Mouse (Mus musculus): ENCODE data around the gene Hist1h2bl. TPM values are rescaled to one million over a fixed set of nuclear protein-coding genes. Genes with fewer than 3 reads are reported as not detected.

Gene Hist1h2bl
- polyA plus RNA-seq, 1 experiment from 2014 or later = 2.1 TPM

DNA sequence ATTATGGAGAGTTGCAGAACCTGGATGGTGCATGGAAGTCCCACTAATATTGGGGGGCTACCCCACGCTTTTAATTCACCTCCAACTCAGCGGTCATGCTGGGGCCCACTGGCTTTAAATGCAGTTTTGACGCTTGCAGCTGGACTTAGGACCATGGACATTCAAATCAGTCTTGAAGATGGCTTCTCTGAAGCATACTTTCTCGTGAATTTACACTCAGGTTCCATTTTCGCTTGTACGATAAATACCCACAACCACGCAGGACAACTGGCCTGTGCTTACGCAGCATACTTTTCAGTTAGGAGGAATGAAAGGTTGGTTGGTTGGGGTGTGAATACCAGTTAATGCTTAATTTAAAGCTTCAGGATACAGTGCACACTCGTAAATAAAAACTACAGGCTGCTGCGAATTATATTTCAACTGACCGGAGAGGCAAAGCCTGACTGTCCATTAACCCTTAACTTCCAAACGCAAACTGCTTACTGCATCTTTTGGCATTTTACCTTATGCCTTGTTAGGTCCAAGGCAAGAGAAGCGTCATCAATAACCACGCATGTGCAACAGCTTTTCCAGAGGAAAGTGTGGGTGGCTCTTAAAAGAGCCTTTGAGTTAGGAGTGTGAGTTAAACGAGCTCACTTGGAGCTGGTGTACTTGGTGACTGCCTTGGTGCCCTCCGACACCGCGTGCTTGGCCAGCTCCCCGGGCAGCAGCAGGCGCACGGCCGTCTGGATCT is 646 bp downstream of the Hist1h2bl start:
- no peak for TF ChIP-seq CTCF (IDR thresholded peaks at IDR 0.05; ENCODE audit: low read depth)
- peak overlapping the region; percentile 39 for H3K4me3 ChIP-seq (replicated peaks; ENCODE audit: low read depth, low read length)
- no peaks in the 10 kb centered on the region for H3K9me3 ChIP-seq (replicated peaks; ENCODE audit: low read length)
- peaks cover 15% of the 10 kb centered on the region; the same call in 1 of the 2 replicates for H3K4me1 ChIP-seq (replicated peaks; ENCODE audit: insufficient read depth, low read length)
- H3K9ac ChIP-seq (ENCODE audit: low read depth, low read length) = peak overlapping the region; percentile 59; the same call in 1 of the 2 replicates
- ATAC-seq (replicated peaks; ENCODE audit: low FRiP score, low read depth) (no peak), DNase-seq (ENCODE audit: low spot score) (peak; percentile 40)
- H3K4me2 ChIP-seq (ENCODE audit: low read length) = peak overlapping the region; percentile 72
- H3K36me3 ChIP-seq (ENCODE audit: insufficient read depth, low read length) = no peaks in the 10 kb centered on the region
- H3K27ac ChIP-seq = peak overlapping the region; percentile 92
- no peaks in the 10 kb centered on the region for H3K27me3 ChIP-seq (ENCODE audit: insufficient read depth, low read length)
- WGBS = under 1% methylated on average over 22 of the region's 22 CpGs

DNA sequence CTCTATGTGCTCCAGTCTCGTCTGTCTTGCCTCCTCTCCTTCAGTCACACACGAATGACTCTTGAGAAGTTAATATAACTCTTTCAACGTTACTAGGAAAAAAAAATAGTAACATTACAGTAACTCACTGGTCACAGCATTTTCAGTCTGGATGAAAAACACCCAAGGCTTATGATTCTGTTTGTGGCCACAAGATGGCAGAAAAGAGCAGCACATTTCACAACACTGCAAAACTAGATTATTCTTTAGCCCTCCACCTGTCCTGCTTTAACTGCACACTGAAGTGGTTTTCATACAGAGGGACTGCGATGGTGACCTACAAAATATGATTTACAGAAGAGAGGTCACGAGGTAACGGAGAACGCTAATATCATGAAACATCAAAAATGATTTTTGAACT is 1.2 kb downstream of the Hist1h2bl start:
- H3K9me3 ChIP-seq (replicated peaks; ENCODE audit: low read length) = no peaks in the 10 kb centered on the region
- peaks cover 15% of the 10 kb centered on the region; the same call in 1 of the 2 replicates for H3K4me1 ChIP-seq (replicated peaks; ENCODE audit: insufficient read depth, low read length)
- no peaks in the 10 kb centered on the region for H3K36me3 ChIP-seq (ENCODE audit: insufficient read depth, low read length)
- DNase-seq (ENCODE audit: low spot score) = peak; percentile 91
- no peak overlapping the region for H3K27ac ChIP-seq
- H3K27me3 ChIP-seq (ENCODE audit: insufficient read depth, low read length) = no peaks in the 10 kb centered on the region
- peak overlapping the region; percentile 59; the same call in 1 of the 2 replicates for H3K9ac ChIP-seq (ENCODE audit: low read depth, low read length)
- ATAC-seq (replicated peaks; ENCODE audit: low FRiP score, low read depth) = no peak
- peak overlapping the region; percentile 39 for H3K4me3 ChIP-seq (replicated peaks; ENCODE audit: low read depth, low read length)
- peak overlapping the region; percentile 72 for H3K4me2 ChIP-seq (ENCODE audit: low read length)
- WGBS = 0% methylated on average over 7 of the region's 7 CpGs
- TF ChIP-seq CTCF (IDR thresholded peaks at IDR 0.05; ENCODE audit: low read depth) = peak; percentile 94

DNA sequence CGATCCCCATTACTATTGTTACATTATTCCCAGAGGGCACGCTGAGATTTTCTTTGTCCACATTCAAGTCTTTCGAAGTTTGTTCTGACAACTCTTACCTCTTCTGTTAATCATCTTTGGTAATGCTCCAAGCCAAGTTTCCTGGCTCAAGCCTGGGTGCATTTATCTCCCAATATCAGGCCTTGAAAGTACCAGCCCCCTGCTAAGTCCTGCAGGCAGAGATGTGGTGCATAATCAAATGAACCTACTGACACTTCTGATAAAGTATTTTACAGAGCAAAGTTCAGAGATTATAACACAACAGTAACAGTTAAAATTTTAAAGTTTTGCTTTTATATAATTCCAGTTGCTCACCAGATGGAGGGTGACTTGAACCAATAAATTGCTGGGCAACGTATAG is 4.2 kb downstream of the Hist1h2bl start:
- no peak overlapping the region for H3K27ac ChIP-seq
- no peaks in the 10 kb centered on the region for H3K9me3 ChIP-seq (replicated peaks; ENCODE audit: low read length)
- no peaks in the 10 kb centered on the region for H3K27me3 ChIP-seq (ENCODE audit: insufficient read depth, low read length)
- WGBS = 33% methylated on average over 4 of the region's 4 CpGs
- TF ChIP-seq CTCF (IDR thresholded peaks at IDR 0.05; ENCODE audit: low read depth) = no peak
- no peaks in the 10 kb centered on the region for H3K36me3 ChIP-seq (ENCODE audit: insufficient read depth, low read length)
- H3K4me1 ChIP-seq (replicated peaks; ENCODE audit: insufficient read depth, low read length) = peaks cover 3% of the 10 kb centered on the region; the same call in 1 of the 2 replicates
- H3K4me2 ChIP-seq (ENCODE audit: low read length) = peak overlapping the region; percentile 78
- ATAC-seq (replicated peaks; ENCODE audit: low FRiP score, low read depth) = no peak
- H3K9ac ChIP-seq (ENCODE audit: low read depth, low read length) = no peak overlapping the region
- no peak for DNase-seq (ENCODE audit: low spot score)
- peak overlapping the region; percentile 39; the same call in 1 of the 2 replicates for H3K4me3 ChIP-seq (replicated peaks; ENCODE audit: low read depth, low read length)

DNA sequence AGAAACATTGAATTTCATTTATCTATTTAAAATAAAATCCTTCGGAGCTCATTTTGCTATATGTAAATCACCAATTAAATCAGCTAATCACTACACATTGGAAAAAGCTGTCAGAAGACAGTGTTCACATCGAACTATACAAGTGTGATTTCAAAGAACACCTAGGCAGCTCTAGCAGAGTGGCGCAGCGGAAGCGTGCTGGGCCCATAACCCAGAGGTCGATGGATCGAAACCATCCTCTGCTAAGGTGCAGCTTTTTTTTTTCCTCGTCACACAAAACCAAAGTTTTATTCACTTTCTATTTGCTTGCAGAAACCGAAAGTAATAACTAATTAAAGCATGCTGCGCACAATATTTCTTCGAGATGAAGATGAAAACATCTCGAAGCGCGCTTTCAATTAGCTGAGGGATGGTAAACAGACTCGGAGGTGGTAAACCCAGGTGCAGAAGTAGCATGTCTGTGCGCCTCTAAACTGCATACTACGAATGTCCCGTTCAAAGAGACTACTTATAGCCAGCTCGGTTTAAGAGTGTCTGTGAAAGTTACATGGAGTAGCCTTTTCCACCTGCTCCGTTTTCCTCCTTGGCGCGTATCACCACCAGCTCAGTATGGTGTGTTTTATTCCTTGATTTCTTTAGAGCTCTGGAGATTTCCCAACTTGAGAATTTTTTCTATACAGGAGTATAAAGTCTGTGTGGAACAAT is 5.0 kb downstream of the Hist1h2bl start:
- Histone ChIP-seq H3K4me2 (ENCODE audit: low read length) (peak overlapping the region; percentile 78), H3K36me3 (ENCODE audit: insufficient read depth, low read length) (no peaks in the 10 kb centered on the region), H3K9me3 (replicated peaks; ENCODE audit: low read length) (no peaks in the 10 kb centered on the region), H3K27ac (no peak overlapping the region; the same call in 1 of the 2 replicates), H3K4me3 (replicated peaks; ENCODE audit: low read depth, low read length) (peak overlapping the region; percentile 39), H3K4me1 (replicated peaks; ENCODE audit: insufficient read depth, low read length) (peaks cover 3% of the 10 kb centered on the region; the same call in 1 of the 2 replicates), H3K27me3 (ENCODE audit: insufficient read depth, low read length) (no peaks in the 10 kb centered on the region), H3K9ac (ENCODE audit: low read depth, low read length) (0 out of 2 replicates have a peak overlapping the region, but pooled peaks have one; percentile 35)
- DNase-seq (ENCODE audit: low spot score) (peak; percentile 48), ATAC-seq (replicated peaks; ENCODE audit: low FRiP score, low read depth) (peak; percentile 79)
- TF ChIP-seq CTCF (IDR thresholded peaks at IDR 0.05; ENCODE audit: low read depth) = no peak
- 2% methylated on average over 22 of the region's 22 CpGs for WGBS

DNA sequence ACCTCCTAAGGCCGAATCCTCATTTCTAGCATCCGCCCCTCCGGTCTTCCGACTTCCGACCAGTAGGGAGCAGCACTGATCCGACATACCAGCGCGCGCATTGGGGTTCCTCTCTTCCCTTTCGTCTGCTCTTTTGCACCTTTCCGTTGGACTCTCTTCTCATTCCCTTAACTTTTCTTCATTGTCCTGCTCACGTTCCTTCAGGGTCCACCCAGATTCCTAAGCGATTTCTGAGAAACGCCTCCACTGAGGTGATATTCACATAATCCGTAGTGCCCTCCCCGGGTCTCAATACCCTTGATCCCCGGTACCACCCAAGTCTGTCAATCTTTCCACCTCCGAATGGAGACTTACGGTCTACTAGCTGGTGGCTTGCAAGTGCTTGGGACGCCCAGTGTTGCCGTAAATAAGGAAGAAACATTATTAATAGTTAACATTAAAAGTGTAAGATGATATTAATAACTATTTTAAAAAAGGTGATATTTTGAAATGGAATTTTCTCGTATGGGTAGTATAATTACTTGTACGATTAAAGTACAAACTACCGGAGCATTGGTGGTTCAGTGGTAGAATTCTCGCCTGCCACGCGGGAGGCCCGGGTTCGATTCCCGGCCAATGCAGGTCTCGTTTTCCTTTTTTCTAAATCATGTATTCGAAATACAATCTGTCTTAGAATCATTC is 5.8 kb downstream of the Hist1h2bl start:
- peak overlapping the region; percentile 54 for H3K9ac ChIP-seq (ENCODE audit: low read depth, low read length)
- peak overlapping the region; percentile 75 for H3K4me3 ChIP-seq (replicated peaks; ENCODE audit: low read depth, low read length)
- DNase-seq (ENCODE audit: low spot score) (peak; percentile 96), ATAC-seq (replicated peaks; ENCODE audit: low FRiP score, low read depth) (peak; percentile 78)
- H3K27me3 ChIP-seq (ENCODE audit: insufficient read depth, low read length) = no peaks in the 10 kb centered on the region
- peaks cover 3% of the 10 kb centered on the region; the same call in 1 of the 2 replicates for H3K4me1 ChIP-seq (replicated peaks; ENCODE audit: insufficient read depth, low read length)
- TF ChIP-seq CTCF (IDR thresholded peaks at IDR 0.05; ENCODE audit: low read depth) = peak; percentile 91
- no peaks in the 10 kb centered on the region for H3K9me3 ChIP-seq (replicated peaks; ENCODE audit: low read length)
- WGBS = under 1% methylated on average over 32 of the region's 32 CpGs
- peak overlapping the region; percentile 81 for H3K27ac ChIP-seq
- peak overlapping the region; percentile 78 for H3K4me2 ChIP-seq (ENCODE audit: low read length)
- H3K36me3 ChIP-seq (ENCODE audit: insufficient read depth, low read length) = no peaks in the 10 kb centered on the region

DNA sequence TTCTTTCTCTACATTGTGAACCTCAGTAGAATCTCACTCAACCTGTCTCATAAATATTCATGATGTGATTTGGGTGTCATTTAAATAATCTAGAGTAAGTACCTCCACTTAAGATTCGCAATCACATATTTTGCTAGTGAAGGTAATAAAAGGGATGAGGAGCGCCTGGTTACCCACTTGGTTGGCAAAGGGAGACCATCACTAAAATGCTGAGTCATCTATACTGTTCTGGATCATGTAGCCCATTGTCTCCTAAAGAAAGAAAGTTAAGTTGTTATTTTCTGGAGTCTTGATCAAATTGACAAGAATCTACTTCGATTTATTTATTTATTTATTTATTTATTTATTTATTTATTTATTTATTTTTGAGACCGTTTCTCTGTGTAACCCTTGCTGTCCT is 9.3 kb downstream of the Hist1h2bl start:
- Histone ChIP-seq H3K9me3 (replicated peaks; ENCODE audit: low read length) (no peaks in the 10 kb centered on the region), H3K4me3 (replicated peaks; ENCODE audit: low read depth, low read length) (no peak overlapping the region), H3K9ac (ENCODE audit: low read depth, low read length) (no peak overlapping the region), H3K4me1 (replicated peaks; ENCODE audit: insufficient read depth, low read length) (no peaks in the 10 kb centered on the region), H3K36me3 (ENCODE audit: insufficient read depth, low read length) (no peaks in the 10 kb centered on the region), H3K27me3 (ENCODE audit: insufficient read depth, low read length) (no peaks in the 10 kb centered on the region), H3K4me2 (ENCODE audit: low read length) (no peak overlapping the region), H3K27ac (no peak overlapping the region)
- 72% methylated on average over 4 of the region's 4 CpGs for WGBS
- TF ChIP-seq CTCF (IDR thresholded peaks at IDR 0.05; ENCODE audit: low read depth) = no peak
- DNase-seq (ENCODE audit: low spot score) (no peak), ATAC-seq (replicated peaks; ENCODE audit: low FRiP score, low read depth) (no peak)

Data from kidney, postnatal 0 days (tissue).